Mouse (Mus musculus) kidney, embryonic 16.5 days (tissue): Measurements from ENCODE around the gene Rpl35. TPM values are rescaled to one million over a fixed set of nuclear protein-coding genes. Genes with fewer than 3 reads are reported as not detected.

Source experiments
- ATAC-seq: fragments of 200-750 bp; cut with Nextera tagmentation; 2 replicates; pipeline ENCODE4 v1.8.0; 2017; ENCODE audit warnings: moderate TSS enrichment; ENCODE audit not compliant: low FRiP score, low TSS enrichment
- H3K27ac ChIP-seq: fragments of 300-500 bp; sonication (generic); 2 replicates; pipeline ENCODE4 v1.5.1; 2014; ENCODE audit warnings: low read length
- H3K27me3 ChIP-seq: fragments of 300-500 bp; sonication (generic); 2 replicates; pipeline ENCODE4 v1.6.1; 2014; ENCODE audit warnings: low read length, control low read depth, mixed read lengths; ENCODE audit not compliant: insufficient read depth
- H3K36me3 ChIP-seq: fragments of 300-500 bp; sonication (generic); 2 replicates; pipeline ENCODE4 v1.6.1; 2014; ENCODE audit warnings: low read length, control low read depth, mixed read lengths; ENCODE audit not compliant: insufficient read depth
- H3K4me1 ChIP-seq: fragments of 300-500 bp; sonication (generic); 2 replicates; pipeline ENCODE4 v1.6.1; 2014; ENCODE audit warnings: low read length, control low read depth, mixed read lengths; ENCODE audit not compliant: insufficient read depth
- H3K4me2 ChIP-seq: fragments of 300-500 bp; sonication (generic); replicated peaks from 2 replicates; pipeline ENCODE4 v1.6.1; 2014; ENCODE audit warnings: low read depth, low read length
- H3K4me3 ChIP-seq: fragments of 300-500 bp; sonication (generic); 2 replicates; pipeline ENCODE4 v1.5.1; 2014; ENCODE audit warnings: mild to moderate bottlenecking, low read length
- H3K9ac ChIP-seq: fragments of 300-500 bp; sonication (generic); replicated peaks from 2 replicates; pipeline ENCODE4 v1.6.1; 2014; ENCODE audit warnings: low read length
- H3K9me3 ChIP-seq: fragments of 300-500 bp; sonication (generic); 2 replicates; pipeline ENCODE4 v1.6.1; 2016; ENCODE audit warnings: low read length, control low read depth
- WGBS: fragments of 180-500 bp; shearing (Covaris S2); extraction: QIAGEN DNeasy Blood & Tissue Kit; methylation state at CpG from one replicate; pipeline ENCODE4 v1.1.7; 2014; 5-methylcytosine and 5-hydroxymethylcytosine counted together
- polyA plus RNA-seq: library from polyadenylated mRNA; unstranded; fragments of >200 nt; fragmentation: Nextera tagmentation; extraction: Ambion mirVana; gene quantifications from 2 replicates; pipeline ENCODE4 v1.2.1, GENCODE M21; 2015

Rpl35 gene
- polyA plus RNA-seq, 1 experiment from 2014 or later = 768 TPM

DNA sequence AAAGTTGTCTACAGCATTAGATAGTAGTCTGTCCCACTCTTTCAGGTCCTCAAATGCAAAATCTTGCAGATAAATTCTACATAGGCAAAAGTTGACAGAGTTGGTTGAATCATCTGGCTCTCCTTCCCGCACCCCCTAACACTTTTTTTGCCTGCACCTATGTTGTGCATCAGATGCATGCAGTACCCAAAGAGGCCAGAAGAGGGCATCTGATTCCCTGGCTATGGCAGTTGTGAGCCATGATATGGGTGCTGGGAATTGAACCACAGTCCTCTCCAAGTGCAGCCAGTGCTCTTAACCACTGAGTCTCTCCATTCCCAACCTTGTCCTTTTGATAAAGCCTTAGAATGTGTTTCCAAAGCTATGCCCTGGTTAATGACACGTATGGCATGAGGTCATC lies 22.0 kb downstream of the Rpl35 start:
- H3K9ac ChIP-seq = no peak overlapping the region
- no peaks in the 10 kb centered on the region for H3K27me3 ChIP-seq
- H3K4me1 ChIP-seq = no peaks in the 10 kb centered on the region
- no peak overlapping the region for H3K4me2 ChIP-seq
- H3K27ac ChIP-seq = no peak overlapping the region
- no peaks in the 10 kb centered on the region for H3K9me3 ChIP-seq
- no peak for ATAC-seq
- no peak overlapping the region for H3K4me3 ChIP-seq
- H3K36me3 ChIP-seq = no peaks in the 10 kb centered on the region
- 98% methylated on average over 2 of the region's 2 CpGs for WGBS

DNA sequence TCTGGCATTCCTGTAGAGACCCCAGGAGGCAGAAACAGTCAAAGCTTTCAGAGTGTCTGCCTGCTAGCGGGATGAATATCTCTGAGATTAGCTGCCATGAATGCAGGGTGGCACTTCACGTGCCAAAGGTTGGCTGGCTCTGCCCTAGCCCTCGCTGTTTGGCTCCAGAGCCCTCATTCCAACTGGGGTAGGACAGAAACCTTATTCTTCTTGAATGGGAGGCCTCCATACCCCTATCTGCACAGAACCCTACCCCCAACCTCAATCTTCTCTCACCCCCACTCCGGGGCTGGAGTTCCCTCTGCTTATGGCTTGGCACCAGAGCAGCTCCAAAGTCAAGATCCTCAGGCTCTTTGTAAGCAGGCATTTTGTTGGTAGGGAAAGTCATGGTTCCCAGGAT lies 27.6 kb downstream of the Rpl35 start:
- H3K36me3 ChIP-seq = no peaks in the 10 kb centered on the region
- no peak overlapping the region for H3K9ac ChIP-seq
- ATAC-seq = no peak
- H3K4me3 ChIP-seq = no peak overlapping the region
- no peaks in the 10 kb centered on the region for H3K4me1 ChIP-seq
- no peaks in the 10 kb centered on the region for H3K9me3 ChIP-seq
- H3K27ac ChIP-seq = no peak overlapping the region
- WGBS = 82% methylated on average over 4 of the region's 4 CpGs
- no peaks in the 10 kb centered on the region for H3K27me3 ChIP-seq
- H3K4me2 ChIP-seq = no peak overlapping the region

DNA sequence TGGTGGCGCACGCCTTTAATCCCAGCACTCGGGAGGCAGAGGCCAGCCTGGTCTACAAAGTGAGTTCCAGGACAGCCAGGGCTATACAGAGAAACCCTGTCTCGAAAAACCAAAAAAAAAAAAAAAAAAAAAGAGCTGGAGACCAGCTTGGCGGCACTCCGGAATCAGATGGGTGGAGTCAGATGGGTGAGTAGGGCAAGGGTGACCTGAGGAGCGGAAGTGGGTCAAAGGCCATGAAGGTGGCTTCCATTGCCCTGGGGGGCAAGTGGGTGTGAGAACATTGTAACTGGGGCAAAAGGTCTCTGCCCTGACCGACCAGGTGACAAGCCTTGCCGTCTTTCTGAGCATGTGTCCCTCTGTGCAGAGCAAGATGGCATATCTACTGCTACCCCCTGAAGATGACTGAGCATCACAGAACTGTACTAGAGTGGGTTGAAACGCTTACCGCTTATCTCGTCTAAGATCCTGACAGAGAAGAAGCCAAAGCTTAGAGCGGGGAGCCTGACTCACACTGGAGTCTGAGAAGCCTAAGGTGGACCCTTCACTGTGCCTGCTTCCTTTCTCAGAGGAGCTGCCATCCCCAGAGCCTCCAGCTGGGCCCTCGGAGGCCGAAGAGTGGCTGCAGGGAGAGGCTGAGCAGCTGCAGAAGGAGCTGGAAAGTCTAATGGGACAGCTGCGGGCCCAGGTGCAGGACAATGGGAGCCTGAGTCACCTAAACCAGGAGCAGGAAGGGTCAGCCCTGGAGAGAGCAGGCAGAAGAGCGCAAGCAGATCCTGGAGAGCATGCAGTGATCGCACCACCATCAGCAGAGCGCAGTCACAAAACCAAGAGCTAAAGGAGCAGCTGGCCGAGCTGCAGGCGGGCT lies 29.3 kb downstream of the Rpl35 start:
- H3K9ac ChIP-seq = no peak overlapping the region
- no peak for ATAC-seq
- no peaks in the 10 kb centered on the region for H3K27me3 ChIP-seq
- WGBS = 80% methylated on average over 19 of the region's 21 CpGs
- H3K4me2 ChIP-seq = no peak overlapping the region
- no peaks in the 10 kb centered on the region for H3K36me3 ChIP-seq
- H3K4me3 ChIP-seq = no peak overlapping the region
- H3K27ac ChIP-seq = no peak overlapping the region
- no peaks in the 10 kb centered on the region for H3K9me3 ChIP-seq
- H3K4me1 ChIP-seq = no peaks in the 10 kb centered on the region

DNA sequence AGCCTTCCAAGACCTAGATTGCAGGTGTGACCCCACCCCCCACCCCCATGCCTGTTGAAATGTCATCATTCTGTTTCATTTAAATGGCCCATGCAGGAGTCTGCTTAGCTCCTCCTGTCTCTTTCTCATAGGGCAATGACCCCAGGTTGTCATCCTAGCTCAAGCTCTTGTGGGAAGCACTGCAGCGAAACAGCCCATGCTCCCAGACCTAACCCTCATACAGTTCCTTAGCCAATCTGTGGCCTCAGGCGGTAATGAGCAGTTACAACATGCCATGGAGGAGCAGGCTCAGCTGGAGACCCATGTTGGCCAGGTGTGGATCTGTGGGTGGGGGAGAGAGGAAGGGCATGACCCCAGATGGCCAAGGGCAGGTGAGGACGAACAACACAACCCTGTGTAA lies 30.2 kb downstream of the Rpl35 start:
- no peaks in the 10 kb centered on the region for H3K36me3 ChIP-seq
- no peak overlapping the region for H3K27ac ChIP-seq
- no peaks in the 10 kb centered on the region for H3K9me3 ChIP-seq
- no peak overlapping the region for H3K4me2 ChIP-seq
- no peak for ATAC-seq
- no peaks in the 10 kb centered on the region for H3K4me1 ChIP-seq
- no peak overlapping the region for H3K4me3 ChIP-seq
- H3K9ac ChIP-seq = no peak overlapping the region
- H3K27me3 ChIP-seq = no peaks in the 10 kb centered on the region
- 79% methylated on average over 3 of the region's 3 CpGs for WGBS

DNA sequence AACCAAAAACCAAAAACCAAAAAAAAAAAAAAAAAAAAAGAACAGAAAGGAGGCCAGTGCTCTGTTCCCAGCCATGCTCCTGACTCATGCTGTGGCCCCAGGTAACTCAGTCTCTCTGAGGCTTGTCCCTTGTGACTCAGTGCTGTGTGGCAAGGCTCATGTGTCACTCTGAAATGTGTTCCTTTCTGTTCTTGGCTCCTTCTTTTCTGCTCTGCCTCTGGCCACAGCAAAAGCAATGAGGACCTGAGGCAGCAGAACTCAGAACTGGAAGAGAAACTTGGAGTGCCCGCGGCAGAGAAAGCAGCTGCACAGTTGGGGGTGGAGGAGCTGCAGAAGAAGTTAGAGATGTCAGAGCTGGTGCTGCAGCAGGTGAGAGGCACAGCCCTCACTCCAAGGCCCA lies 31.3 kb downstream of the Rpl35 start:
- Histone ChIP-seq H3K4me2 (no peak overlapping the region), H3K9ac (no peak overlapping the region), H3K27me3 (no peaks in the 10 kb centered on the region), H3K9me3 (no peaks in the 10 kb centered on the region), H3K4me1 (no peaks in the 10 kb centered on the region), H3K4me3 (no peak overlapping the region), H3K27ac (no peak overlapping the region), H3K36me3 (no peaks in the 10 kb centered on the region)
- 37% methylated on average over 2 of the region's 2 CpGs for WGBS
- no peak for ATAC-seq

DNA sequence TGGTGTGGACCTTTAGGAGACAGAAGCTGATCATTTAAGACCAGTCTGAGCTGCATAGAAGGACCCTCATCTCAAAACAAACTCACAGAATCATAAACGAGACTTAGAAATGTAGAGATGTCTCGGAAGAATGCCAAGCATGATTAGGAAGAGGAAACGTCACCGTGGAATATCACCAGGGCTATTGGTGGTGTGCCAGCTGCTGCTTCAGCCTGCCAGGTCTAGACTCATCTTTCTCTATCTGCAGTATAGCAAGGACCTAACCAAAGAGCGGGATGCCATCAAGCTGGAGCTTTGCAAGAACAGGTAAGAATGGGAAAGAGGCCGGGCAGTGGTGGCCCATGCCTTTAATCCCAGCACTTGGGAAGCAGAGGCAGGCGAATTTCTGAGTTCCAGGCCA lies 31.7 kb downstream of the Rpl35 start:
- no peaks in the 10 kb centered on the region for H3K9me3 ChIP-seq
- H3K36me3 ChIP-seq = no peaks in the 10 kb centered on the region
- 73% methylated on average over 7 of the region's 7 CpGs for WGBS
- H3K9ac ChIP-seq = no peak overlapping the region
- no peaks in the 10 kb centered on the region for H3K4me1 ChIP-seq
- H3K27me3 ChIP-seq = no peaks in the 10 kb centered on the region
- ATAC-seq = no peak
- H3K4me2 ChIP-seq = no peak overlapping the region
- no peak overlapping the region for H3K27ac ChIP-seq
- H3K4me3 ChIP-seq = no peak overlapping the region

DNA sequence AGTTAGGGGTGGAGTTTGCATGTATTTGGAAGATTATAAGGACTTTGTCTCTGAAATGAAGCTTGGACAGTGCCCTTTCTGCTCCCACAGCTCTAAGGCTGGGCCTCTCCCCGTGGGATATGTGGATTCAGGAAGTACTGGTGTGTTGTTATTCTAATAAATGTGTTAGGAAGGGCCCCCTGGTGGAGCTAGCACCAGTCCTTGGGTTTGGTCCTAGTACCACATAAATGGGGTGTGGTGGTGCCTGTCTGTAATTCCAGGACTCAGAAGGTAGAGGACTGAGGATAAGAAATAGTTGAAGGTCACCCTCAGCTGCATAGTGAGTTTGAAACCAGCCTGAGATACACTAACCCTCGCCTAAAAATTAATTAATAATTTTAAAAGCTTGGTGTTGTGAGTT lies 32.2 kb downstream of the Rpl35 start:
- ATAC-seq = no peak
- Histone ChIP-seq H3K4me2 (no peak overlapping the region), H3K27ac (no peak overlapping the region), H3K4me1 (no peaks in the 10 kb centered on the region), H3K9ac (no peak overlapping the region), H3K36me3 (no peaks in the 10 kb centered on the region), H3K9me3 (no peaks in the 10 kb centered on the region), H3K4me3 (no peak overlapping the region), H3K27me3 (no peaks in the 10 kb centered on the region)
- 33% methylated on average over 2 of the region's 2 CpGs for WGBS

DNA sequence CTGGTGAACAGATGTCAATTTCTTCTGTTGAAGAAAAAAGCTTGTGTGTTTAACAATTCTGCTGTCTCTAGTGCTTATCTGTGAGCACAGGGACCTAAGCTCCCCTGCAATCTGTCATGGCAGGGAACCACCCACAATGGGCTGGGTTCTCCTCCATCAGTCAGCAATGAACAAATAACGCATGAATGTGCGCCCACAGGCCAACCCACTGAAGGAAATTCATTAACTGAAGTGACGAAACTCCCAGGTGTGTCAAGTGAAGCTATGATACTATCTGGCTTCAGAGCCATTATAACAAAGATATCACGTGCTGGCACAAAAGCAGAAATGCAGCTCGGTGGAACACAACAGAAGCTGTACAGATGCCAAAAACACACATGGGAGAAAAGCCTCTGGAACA lies 35.4 kb downstream of the Rpl35 start:
- H3K36me3 ChIP-seq = no peaks in the 10 kb centered on the region
- no peak overlapping the region for H3K9ac ChIP-seq
- no peak overlapping the region for H3K4me3 ChIP-seq
- H3K4me2 ChIP-seq = no peak overlapping the region
- 83% methylated on average over 5 of the region's 5 CpGs for WGBS
- H3K27ac ChIP-seq = no peak overlapping the region
- no peak for ATAC-seq
- no peaks in the 10 kb centered on the region for H3K4me1 ChIP-seq
- H3K9me3 ChIP-seq = no peaks in the 10 kb centered on the region
- no peaks in the 10 kb centered on the region for H3K27me3 ChIP-seq

DNA sequence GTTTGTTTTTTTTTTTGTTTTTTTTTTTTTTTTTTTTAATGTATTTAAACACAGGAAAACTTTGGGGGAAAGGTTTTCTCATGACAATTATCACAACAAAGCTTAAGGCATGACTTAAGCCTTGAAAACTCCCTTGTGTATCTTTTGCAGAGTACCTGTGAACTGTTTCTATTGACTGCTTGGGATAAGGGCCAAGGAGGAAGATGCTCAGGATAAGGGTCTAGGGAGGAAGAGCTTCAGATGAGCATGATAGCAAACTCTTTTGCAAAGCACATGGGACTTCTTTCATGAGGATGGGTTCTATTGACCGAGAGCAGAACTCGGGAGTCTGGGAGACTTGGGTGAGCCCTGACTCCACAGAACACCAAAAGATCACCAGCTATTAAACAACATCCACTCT lies 35.8 kb downstream of the Rpl35 start:
- WGBS = 94% methylated on average over 2 of the region's 2 CpGs
- Histone ChIP-seq H3K27ac (no peak overlapping the region), H3K4me3 (no peak overlapping the region), H3K9me3 (no peaks in the 10 kb centered on the region), H3K4me2 (no peak overlapping the region), H3K9ac (no peak overlapping the region), H3K4me1 (no peaks in the 10 kb centered on the region), H3K27me3 (no peaks in the 10 kb centered on the region), H3K36me3 (no peaks in the 10 kb centered on the region)
- no peak for ATAC-seq

DNA sequence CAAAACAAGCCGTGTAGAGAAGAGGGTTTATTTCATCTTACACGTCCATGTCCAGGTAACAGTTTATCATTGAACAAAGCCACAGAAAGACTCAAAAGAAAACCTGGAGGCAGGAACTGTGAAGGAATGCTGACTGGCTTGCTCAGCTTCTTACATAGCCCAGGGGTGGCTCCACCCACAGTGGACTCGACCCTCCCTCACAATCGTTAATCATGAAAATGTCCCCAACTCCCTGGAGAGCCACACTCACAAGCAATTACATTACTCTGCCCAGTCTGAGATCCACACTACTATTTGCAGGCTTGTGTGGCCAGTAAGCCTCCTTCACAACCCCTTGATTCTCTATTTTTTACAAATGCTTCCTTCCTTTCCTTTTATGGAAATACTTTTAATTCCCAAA lies 41.2 kb downstream of the Rpl35 start:
- peaks cover 4% of the 10 kb centered on the region; the same call in 1 of the 2 replicates for H3K4me1 ChIP-seq
- H3K9me3 ChIP-seq = no peaks in the 10 kb centered on the region
- no peak overlapping the region for H3K4me2 ChIP-seq
- no peaks in the 10 kb centered on the region for H3K27me3 ChIP-seq
- no peak overlapping the region for H3K27ac ChIP-seq
- ATAC-seq = peak; percentile 90
- H3K4me3 ChIP-seq = no peak overlapping the region
- WGBS = 6% methylated on average over 4 of the region's 4 CpGs
- no peak overlapping the region for H3K9ac ChIP-seq
- H3K36me3 ChIP-seq = no peaks in the 10 kb centered on the region
